9 mouse cellular contexts compared by ENCODE assay signal in the genomic region with DNA sequence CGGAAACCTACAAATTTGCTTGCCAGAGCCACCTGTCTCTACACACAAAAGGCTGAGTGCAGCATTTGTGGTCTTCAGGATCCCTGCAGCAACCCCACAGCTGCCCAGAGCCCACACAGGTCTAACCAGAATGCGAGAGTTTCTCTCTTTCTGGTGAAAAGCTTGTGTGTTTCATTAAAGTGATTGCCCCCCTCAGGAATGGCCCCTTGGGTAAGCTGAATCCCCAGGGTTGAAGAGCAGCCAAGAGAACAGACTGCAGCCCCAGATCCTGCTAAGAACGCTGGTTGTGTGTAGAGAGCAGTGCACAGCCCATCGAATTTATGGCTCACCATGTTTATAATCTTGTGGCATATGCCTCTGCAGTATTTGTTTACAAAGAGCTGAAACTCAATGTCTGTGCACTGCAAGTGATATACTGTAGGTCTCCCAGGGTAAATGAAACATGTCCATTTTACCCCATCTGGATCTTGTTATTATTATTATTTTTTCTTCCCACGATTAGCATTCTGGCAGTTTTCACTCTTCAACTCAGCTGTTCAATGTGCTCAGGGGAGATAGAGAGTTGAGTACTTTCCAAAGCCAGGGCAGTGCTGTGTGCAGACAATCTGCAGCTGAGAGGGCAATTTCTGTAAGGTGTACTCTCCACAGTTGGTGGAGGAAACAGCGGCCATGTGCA.
DNase-seq lines count a peak whose midpoint lies in the region; ATAC-seq and TF ChIP-seq lines count a peak whose summit lies in the region.
"Had no signal": no experiment of that assay in that cellular context is flagged by ENCODE, and none has a peak within 500 bp of the region (broad histone marks: within the 10 kb centered on the region; RNA-seq: fewer than 3 reads in every experiment).

No protein-coding gene starts in this region.

- no peak overlapping the region for H3K9ac ChIP-seq in heart, embryonic 12.5 days
- no peak overlapping the region for H3K9ac ChIP-seq in liver, postnatal 0 days (replicated peaks)

- no peak for DNase-seq in heart, postnatal 36 days
- peak; percentile 87 for DNase-seq in NIH3T3 (ENCODE audit: low read depth)
- peak; percentile 26 to 28 for DNase-seq in cerebellum, postnatal 36 days
- peak; percentile 3 to 11 for DNase-seq in layer of hippocampus, adult 8-10 months (ENCODE audit: low spot score in 2 of 2)
- DNase-seq in spleen, postnatal 4 days (ENCODE audit: low spot score in 2 of 2), result no peak
- no peak for DNase-seq in urinary bladder, postnatal 10 days (ENCODE audit: low spot score)
- DNase-seq in liver, postnatal 0 days, result no peak
- DNase-seq: adrenal gland, postnatal 36 days had no signal

- H3K4me2 ChIP-seq in heart, embryonic 12.5 days, result no peak overlapping the region
- H3K4me2 ChIP-seq in liver, postnatal 0 days (ENCODE audit: low read depth, low read length), result no peak overlapping the region

- H3K36me3 ChIP-seq in heart, embryonic 12.5 days, result no peaks in the 10 kb centered on the region
- no peaks in the 10 kb centered on the region for H3K36me3 ChIP-seq in liver, postnatal 0 days (replicated peaks; ENCODE audit: insufficient read depth, low read length)

- intact Hi-C loops in heart, postnatal 36 days (cut with DNase I), result no loop called here

- H3K27ac ChIP-seq in heart, embryonic 12.5 days (ENCODE audit: poor library complexity, severe bottlenecking), result 0 out of 2 replicates have a peak overlapping the region, but pooled peaks have one; percentile 33
- no peak overlapping the region for H3K27ac ChIP-seq in liver, postnatal 0 days (ENCODE audit: low read depth)

- WGBS in heart, embryonic 12.5 days, result 68% methylated on average over 6 of the region's 6 CpGs
- WGBS in liver, postnatal 0 days (ENCODE audit: insufficient replicate concordance), result 73% methylated on average over 6 of the region's 6 CpGs

- H3K4me3 ChIP-seq in heart, embryonic 12.5 days, result no peak overlapping the region
- H3K4me3 ChIP-seq in liver, postnatal 0 days (ENCODE audit: low read depth, low read length), result no peak overlapping the region

- no peaks in the 10 kb centered on the region for H3K27me3 ChIP-seq in heart, embryonic 12.5 days (replicated peaks)
- H3K27me3 ChIP-seq in liver, postnatal 0 days (ENCODE audit: insufficient read depth, low read length), result no peaks in the 10 kb centered on the region

- no peaks in the 10 kb centered on the region for H3K4me1 ChIP-seq in heart, embryonic 12.5 days (replicated peaks)
- H3K4me1 ChIP-seq in liver, postnatal 0 days (ENCODE audit: insufficient read depth), result no peaks in the 10 kb centered on the region

- no peak for TF ChIP-seq EP300 in liver, postnatal 0 days (IDR thresholded peaks at IDR 0.05; ENCODE audit: low read depth)

- no peak for TF ChIP-seq CTCF in liver, postnatal 0 days (IDR thresholded peaks at IDR 0.05; ENCODE audit: low read depth)

- H3K9me3 ChIP-seq in heart, embryonic 12.5 days (replicated peaks), result no peaks in the 10 kb centered on the region
- no peaks in the 10 kb centered on the region for H3K9me3 ChIP-seq in liver, postnatal 0 days (ENCODE audit: low read length)

- ATAC-seq in heart, embryonic 12.5 days (ENCODE audit: insufficient number of reproducible peaks, low FRiP score), result no peak
- no peak for ATAC-seq in liver, postnatal 0 days

Comparison
In these comparisons a context has a peak if more than half of its experiments do, and no peak if none do; other contexts are left out.
1. DNase-seq: peak in NIH3T3 (single experiment), cerebellum, postnatal 36 days (2 of 2) and layer of hippocampus, adult 8-10 months (2 of 2); none in heart, postnatal 36 days (0 of 2), spleen, postnatal 4 days (0 of 2), urinary bladder, postnatal 10 days (single experiment) and liver, postnatal 0 days (single experiment).